Mouse (Mus musculus) c-Kit-positive CD71-positive TER-119-negative erythroid progenitor cells, embryonic 14.5 days (primary cell): Measurements from ENCODE around the gene Kalrn.

ENCODE experiments used
- DNase-seq: peaks from one replicate; pipeline ENCODE4 v3.0.0-alpha.2; 2013; ENCODE audit warnings: low read depth

Gene Kalrn

DNA sequence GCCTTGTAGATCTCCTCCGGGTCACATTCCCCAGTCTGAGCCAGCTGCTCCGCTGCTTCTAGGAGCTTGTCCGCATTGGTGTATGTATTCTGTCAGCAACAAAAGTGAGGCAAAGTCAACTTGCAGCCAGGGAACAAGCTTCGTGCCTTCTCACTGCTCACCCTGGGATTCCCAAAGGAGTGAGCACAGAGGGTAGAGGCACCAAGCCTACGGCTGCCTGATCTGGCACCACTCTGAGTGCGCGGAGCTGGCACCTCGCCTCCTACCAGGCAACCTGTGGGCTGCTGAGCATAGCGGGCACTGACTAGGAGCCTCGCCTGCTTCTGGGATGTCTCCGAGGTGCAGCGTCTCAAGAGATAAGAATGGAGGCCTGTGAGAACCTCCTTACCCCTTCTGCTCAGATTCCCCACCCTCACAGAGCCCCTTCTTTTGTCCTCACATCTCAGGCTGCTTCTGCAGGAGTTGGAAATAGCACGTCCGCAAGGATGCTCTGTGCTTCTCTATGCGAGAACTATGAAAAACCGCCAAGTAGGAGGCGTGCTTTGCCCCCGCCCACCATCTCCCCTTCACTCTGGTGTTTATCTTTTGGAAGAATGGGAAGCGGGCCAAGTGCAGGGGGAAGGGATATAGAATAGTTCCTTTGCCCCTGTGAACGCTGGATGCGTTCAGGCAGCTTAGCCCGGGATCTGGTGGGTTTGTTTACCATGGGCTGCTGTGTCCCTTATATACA lies 310.4 kb downstream of the Kalrn start:
- DNase-seq = no peak

DNA sequence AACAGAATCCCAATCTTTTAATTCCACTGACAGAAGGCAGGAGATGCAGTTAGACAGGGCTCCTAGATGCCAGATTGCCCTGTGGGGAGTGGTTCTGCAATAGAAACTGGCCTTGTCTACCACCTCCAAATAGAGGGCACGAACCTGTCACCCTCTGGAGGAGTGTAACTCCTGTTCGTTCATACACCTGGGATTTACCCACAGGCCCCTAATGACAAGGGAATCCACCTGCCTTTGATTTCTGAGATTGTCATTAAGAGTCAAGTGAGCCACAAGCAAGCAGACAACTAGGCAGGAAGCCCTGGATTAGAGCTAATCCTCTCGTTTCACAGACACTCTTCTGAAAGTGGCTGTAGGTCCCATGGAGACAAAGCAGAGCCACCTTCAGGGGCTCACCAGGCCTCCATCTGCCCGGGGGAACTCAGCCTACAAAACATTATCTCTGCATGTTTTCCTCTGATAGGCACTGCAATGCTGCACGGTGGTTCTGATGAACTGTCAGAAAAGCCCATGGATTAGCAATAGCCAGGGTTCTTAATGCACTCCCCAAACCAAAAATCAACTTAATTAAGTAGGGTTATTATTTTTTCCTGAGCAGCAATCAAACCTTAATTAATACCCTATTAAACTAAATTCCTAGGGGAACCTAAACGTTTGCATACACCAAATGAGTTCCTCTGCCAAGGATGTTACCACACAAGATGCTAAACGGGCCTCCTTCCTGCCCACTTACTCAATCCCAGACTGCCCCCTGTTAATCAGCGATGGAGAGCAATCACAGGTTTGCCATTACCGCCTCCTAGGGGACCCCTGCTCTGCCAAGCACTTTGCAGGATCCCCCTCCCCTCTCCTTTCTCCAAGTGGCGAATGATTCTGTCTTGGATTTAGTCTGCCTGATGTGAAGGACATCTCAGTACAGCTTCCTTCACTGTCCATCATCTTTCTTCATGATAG lies 312.1 kb downstream of the Kalrn start:
- DNase-seq = no peak

DNA sequence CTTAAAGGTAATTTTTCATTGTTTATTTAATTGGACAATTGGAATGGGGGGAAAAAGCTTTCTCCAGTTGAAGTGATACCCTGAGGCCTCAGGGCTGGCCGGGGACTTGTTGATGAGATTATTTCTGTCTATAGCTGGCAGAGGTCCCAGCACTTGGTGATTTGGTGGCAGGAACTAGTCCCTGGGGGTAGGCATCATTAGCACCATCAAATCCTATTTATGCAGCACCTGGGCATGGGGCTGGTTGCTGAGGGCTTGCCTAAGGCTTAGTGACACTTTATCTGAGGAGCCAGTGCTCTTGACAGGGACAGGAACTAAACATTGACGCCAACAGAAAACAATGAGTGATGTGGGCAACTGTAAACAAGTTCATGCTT lies 318.7 kb downstream of the Kalrn start:
- no peak for DNase-seq

DNA sequence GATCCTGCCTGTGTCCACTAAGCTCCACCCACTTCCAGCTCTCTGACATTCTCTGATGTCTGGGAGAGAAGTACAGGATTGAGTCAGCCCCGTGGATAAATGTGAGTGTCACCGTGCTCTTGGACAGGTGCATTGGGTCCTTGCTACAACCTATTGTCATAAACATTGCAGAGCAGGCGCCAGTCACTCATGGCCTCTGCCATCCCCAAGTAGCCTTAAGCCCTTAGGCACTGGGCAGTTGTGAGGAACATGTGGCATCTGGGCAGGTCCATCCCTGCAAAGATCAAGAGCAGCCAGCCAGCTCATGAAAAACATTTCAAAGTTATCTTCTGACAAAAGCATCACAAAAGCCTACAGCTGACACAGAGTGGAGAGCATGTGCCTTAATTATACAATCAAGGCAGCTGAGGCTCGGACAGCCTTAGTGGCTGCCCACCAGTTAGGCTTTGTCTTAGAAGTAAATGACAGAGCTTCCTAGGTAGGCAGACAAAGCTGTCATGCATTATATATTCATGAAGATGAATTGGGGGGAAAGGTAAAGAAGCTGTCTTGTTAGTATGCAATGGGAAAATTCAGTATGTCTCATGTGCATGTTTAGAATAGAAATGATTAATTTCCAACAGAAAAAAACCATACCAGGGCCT lies 319.2 kb downstream of the Kalrn start:
- no peak for DNase-seq

DNA sequence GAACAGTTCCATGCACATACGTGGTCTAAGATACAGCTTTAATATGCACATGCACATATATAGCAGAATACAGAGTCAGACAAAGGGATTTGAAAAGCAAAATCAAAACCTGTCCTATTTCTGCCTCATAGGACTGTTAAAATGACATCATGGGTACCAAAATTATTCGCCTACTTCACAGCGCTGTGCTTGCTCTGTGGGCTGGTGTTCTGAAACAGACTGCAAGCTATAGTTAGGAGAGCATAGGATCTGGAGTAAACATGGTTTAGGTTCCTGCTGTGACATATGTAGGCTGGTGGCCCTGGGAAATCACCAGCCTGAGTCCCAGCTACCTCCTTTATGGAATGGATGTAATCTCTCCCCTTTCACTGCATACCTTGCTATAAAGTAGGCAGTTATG lies 320.7 kb downstream of the Kalrn start:
- no peak for DNase-seq

DNA sequence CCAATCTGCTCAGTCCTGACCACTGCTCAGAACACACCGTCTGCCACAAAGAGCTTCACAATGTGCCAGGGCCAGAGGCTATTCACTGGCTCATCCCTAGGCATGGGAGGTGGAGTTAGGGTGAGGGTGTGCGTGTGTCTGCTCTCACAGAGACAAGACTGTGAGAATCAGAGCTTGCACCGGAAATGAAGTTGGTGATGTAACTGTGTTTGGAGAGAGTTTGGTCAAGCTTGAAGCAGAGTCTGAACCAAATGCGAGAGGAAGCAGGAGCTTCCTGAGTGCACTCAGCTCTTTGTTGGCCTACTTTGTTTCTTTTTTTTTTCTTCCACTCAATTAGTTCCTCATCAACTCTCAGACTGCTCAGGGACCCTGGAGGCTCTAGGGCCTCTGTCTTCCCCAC lies 325.1 kb downstream of the Kalrn start:
- no peak for DNase-seq

DNA sequence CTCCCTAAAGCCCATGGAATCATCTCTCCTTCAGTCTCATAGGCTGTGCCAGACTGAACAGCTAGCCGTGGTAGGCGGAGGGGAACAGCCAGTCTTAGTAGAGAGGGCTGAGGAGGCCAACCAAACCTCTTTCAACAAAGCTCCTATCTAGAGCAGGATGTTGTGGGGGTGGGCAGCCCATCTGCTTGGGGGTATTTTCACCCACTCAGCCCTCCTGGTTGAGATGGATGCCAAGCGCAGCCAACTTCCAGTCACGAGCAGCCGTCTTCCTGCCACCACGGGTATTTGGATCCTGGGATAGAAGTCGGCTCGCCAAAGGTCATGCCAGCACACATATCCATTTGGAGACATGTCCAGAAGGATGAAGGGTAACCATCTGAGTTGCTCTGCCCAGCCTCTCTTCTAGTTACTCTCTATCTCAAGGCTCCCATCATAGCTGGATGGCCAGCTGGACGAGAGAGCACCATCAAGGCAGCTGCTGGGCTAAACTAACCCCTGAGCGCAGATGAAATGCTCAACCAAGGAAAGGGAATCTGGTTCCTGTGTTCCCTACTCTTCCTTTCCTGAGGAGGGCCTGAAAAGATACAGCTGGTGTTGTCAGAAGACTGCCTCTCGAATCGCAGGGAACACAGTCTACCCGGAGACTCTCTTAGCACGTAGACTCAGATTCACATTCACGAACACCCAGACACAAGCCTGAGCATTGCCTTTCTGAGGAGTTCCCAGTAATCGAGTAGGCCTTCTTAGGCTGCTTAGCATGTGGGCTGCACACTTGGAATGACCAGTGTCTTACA lies 331.2 kb downstream of the Kalrn start:
- DNase-seq = no peak

DNA sequence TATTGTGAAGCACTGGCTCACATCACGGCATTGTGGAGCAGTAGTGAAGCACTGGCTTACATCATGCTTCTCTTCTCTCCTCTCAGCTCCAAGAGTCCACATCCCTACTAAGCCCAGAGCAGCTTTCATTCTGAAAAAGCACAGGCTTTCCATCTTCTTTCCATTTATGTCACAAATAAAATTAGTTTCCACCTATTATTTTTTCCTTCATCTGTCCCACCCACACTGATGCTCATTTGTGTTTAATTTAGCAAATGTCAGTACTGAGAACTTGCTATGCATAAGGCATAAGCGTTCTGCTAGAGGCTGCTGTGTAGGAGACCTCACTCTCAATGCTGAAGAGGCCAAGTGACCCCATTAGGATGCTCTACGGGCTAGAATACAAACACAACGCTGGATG lies 333.7 kb downstream of the Kalrn start:
- DNase-seq = no peak

DNA sequence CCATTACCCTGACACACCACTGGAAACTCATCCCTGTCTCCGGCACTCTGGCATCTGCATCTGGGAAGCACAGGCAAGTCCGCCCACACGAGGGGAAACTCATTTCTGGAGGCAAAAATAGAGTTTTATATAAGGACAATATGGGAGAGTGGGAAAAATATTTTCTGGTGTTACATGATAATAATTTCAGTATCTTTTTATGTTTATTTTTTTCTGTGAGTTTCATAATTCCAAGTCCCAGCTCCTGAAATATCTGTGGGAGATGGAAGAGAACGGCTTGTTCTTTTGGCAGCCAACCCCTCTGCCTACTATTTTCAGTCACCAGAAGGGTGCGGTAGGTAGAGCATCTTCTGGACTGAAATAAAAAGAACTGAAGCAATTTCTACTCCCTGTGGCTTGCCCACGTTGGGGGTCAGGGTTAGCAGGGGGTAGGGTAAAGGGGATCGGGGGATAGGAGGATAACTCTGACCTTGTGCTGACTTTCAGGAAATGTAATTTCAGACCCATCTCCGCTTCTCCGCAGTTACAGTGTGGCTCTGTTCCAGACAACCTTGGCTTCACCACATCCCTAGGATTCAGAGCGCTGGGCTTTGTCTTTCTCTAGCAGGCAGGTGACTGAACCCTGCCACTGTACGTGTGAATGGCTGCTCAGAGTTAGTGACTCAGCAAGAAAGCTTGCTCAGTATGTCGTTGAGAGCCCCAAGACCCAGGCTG lies 336.3 kb downstream of the Kalrn start:
- DNase-seq = no peak

DNA sequence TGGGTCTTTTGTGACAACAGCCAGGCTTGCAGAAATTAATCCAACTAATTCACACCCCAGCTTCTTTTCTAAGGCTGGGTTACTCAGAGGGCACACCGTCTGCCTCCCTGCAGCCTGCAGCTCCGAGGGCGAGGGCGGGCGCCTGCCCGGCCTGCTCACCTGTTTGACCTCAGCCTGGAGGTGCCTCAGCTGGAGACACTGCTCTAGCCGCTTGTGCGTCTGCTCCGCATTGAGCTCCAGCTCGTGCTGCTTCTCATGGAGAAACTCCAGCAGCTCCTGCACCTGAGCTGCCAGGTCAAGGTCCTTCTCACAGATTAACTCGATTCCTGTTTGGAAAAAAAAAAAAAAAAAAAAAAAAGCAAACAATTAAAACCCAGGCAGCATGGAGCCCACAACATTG lies 338.2 kb downstream of the Kalrn start:
- no peak for DNase-seq

DNA sequence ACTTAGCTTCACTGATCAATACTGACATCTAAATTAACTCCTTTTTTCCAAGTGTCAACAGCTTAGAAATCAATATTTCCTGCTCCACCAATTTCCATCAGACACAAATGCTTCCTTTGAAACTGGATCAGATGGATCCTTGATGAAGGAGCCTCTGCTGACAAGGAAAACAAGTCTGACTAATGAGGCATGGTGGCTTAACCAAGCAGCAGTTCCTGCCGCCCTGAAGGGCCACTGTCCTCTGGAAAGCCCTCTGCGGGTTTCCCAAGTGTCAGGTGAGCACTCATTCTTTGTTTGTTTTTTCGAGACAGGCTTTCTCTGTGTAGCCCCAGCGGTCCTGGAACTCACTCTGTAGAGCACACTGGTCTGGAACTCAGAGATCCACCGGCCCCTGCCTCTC lies 341.4 kb downstream of the Kalrn start:
- no peak for DNase-seq

DNA sequence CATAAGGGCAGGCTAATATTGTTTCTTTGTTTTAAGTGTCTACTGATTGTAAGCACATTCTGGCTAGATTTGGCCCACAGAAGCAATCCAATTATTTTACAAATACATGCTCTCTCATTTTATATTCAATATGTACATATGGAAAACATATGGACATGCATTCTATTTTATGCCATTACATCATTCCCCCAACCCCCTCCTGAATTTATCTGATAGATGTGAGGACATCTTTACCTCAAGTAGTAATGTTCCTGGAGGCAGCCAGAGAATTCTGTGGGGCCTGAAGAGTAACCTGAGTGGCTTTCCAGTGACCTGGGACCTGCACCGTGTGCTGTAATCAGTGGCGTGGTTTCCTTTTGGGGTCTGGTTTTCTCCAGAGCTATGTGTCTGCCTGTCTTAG lies 342.2 kb downstream of the Kalrn start:
- DNase-seq = no peak

DNA sequence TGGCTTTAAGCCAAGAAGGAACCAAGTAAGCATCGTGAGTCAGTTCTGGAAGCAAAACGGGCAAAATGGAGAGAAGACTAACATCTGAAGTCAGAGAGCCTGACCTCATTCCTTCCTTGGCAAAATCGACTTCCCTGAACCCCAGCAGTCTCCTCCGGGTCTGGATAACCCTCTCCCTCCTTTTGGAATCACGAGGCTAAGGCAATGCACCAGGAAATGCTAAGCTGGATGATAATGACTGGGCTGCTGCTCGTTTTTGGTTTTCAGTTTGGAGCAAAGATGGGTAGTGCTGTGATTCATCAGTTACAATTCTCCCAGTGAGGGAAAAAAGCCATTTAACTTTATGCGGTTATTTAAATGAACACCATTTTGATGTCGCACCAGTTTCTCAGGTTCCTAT lies 344.0 kb downstream of the Kalrn start:
- DNase-seq = no peak

DNA sequence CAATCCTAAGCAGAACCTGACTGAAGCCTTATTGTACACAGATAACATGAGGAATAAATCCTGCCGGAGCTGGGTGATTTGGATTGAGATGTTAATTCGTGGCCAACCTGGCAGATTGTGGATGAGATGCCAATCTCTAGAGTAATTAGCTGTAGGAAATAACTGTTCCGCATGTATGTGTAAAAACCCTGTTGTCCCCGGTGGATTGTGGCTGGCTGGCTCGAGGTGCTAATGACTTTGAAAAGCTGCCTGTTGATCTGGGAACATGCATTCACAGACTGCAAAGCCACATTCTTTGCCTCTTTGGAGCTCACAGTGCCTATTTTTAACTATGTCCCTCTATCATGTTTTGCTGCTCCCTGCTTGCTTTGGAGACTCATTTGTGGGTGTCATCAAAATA lies 344.7 kb downstream of the Kalrn start:
- no peak for DNase-seq

DNA sequence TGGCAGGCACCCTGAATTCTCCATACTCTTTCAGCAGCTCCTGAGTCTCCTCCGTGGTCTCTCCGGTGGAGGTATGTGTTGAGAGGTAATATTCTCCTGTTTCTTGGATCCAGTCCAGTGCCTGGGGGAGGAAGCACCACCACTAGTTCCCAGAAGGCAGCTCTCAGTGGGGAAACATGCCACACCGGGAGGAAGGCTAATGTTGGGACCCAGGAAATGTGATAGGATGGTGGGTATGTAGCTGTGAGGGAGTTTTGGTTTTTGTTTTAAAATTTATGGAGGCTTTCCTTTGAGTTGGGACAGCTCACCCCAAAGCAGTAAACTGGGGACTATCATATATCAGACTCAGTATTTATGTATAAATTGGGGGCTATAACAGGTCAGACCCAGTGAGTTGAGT lies 361.2 kb downstream of the Kalrn start:
- no peak for DNase-seq

DNA sequence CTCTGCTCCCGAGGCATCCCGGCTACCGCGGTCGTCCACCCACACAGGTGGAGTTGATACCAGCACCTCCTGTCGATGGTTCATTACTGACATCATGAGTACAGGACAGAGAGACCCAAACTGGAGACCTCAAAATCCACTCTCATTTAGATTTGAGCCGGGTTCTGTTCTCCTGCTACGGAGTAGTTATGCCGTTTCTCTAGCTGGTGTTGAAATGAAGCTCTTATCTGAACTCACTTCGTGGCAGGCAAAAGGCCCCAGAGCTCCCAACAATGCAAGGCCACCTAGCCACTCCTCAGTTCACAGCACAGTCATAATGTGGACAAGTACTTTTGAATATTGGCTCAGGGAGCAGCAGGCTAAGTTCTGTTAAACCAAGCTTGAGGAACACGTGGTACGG lies 362.1 kb downstream of the Kalrn start:
- no peak for DNase-seq

DNA sequence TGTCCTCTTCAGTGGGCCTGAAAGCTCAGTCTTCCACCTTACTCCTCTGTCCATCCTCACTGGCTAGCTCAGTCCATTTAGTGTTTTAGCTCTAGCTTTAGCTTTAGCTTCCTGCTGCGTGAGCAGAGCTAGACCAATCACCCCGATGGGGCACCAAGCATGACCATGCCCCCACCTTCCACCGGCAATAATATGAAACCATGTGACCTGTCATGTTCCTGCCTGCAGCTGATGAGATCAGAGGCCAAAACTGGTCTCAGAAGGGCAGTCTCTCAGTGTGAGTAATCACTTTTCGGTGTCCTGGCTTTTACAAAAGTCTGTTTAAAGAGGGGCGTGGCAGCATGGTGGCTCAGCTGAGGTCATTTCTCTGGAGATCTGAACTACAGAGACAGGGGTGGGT lies 364.6 kb downstream of the Kalrn start:
- no peak for DNase-seq

DNA sequence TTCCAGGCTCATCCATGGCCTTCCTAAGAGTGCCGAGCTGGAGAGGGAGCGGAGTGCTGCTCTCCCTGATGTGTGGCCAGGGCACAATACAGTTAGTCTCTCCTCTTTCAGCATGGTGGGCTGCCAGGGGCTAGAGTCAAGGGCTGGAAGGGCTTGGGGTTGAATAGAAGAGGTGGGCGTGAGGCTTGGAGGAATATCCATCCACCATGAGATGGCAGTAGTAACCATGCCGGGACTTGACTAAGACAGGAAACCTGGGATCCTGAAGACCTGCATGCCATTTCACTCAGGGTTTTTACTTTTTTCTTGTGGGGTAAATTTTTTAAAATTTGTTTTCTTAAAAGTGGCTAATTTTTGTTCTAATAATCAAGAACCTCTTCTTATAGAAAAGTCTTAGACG lies 365.4 kb downstream of the Kalrn start:
- no peak for DNase-seq

DNA sequence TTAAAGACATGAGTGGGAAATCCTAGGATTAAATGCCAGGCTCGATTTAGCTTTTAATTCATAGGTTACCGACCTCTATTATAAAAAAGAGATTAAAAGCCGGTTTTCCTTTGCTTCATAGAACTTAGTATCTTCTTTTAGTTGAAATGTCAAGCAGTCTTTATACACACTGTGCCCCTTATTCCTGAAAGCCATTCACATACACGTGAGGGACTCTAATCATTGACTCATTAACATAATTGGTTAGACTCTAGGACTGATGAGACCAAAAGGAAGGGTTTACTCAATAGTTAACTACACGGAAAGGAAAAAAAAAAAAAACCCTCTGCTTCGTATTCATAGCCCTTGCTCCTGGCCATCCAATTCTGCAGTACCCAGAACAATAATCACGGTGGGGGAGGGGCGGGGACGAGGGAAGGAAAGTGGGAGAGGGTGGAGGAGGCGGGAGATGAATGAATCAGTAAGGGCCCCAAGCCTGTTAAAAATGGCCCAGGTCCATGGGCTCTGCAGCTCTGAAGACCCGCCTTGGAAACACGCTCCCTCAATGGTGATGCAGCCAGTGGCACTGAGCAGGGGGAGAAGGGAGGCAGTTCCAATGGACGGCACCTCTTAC lies 368.7 kb downstream of the Kalrn start:
- DNase-seq = no peak

DNA sequence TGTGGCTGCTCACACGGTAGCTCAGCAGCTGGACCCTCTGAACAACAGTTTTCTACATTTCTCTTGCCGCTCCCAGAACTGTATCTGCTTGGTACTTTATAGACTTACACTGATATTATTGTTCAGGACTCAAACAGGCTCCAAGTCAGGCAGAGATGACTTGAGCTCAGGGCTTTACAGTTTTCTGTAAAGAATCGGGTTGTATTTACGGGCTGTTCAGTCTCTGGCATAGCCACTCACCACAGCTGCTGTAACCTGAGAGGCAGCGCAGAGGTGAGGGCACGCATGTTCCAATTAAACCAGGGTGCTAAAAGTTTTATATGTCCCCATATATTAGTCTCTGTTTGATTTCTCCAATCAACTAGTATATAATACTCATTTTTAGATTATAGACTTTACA lies 373.8 kb downstream of the Kalrn start:
- DNase-seq = no peak
